Mouse (Mus musculus) intestine, postnatal 0 days (tissue): Measurements from ENCODE around the gene Asb2. TPM values are rescaled to one million over a fixed set of nuclear protein-coding genes. Genes with fewer than 3 reads are reported as not detected.

ENCODE experiments used
- ATAC-seq: fragments of 200-750 bp; cut with Nextera tagmentation; 2 replicates; pipeline ENCODE4 v1.8.0; 2017; ENCODE audit warnings: mild to moderate bottlenecking, moderate TSS enrichment, moderate library complexity
- H3K27ac ChIP-seq: fragments of 300-500 bp; sonication (generic); 2 replicates; pipeline ENCODE4 v1.5.1; 2014; ENCODE audit warnings: mild to moderate bottlenecking, low read depth, low read length, moderate library complexity
- H3K27me3 ChIP-seq: fragments of 300-500 bp; sonication (generic); replicated peaks from 2 replicates; pipeline ENCODE4 v1.6.1; 2014; ENCODE audit warnings: low read length, mixed read lengths; ENCODE audit not compliant: control insufficient read depth, insufficient read depth
- H3K36me3 ChIP-seq: fragments of 300-500 bp; sonication (generic); 2 replicates; pipeline ENCODE4 v1.6.1; 2014; ENCODE audit warnings: mild to moderate bottlenecking, moderate library complexity; ENCODE audit not compliant: control insufficient read depth, insufficient read depth
- H3K4me1 ChIP-seq: fragments of 300-500 bp; sonication (generic); replicated peaks from 2 replicates; pipeline ENCODE4 v1.6.1; 2014; ENCODE audit warnings: antibody characterized with exemption, low read length, mixed read lengths; ENCODE audit not compliant: control insufficient read depth, insufficient read depth
- H3K4me2 ChIP-seq: fragments of 300-500 bp; sonication (generic); replicated peaks from 2 replicates; pipeline ENCODE4 v1.6.1; 2014; ENCODE audit warnings: low read depth, mild to moderate bottlenecking, moderate library complexity
- H3K4me3 ChIP-seq: fragments of 300-500 bp; sonication (generic); 2 replicates; pipeline ENCODE4 v1.5.1; 2014; ENCODE audit warnings: low read depth, low read length
- H3K9ac ChIP-seq: fragments of 300-500 bp; sonication (generic); 2 replicates; pipeline ENCODE4 v1.6.1; 2014; ENCODE audit warnings: mild to moderate bottlenecking, low read depth, low read length
- H3K9me3 ChIP-seq: fragments of 300-500 bp; sonication (generic); 2 replicates; pipeline ENCODE4 v1.6.1; 2016; ENCODE audit warnings: mixed run types; ENCODE audit not compliant: control insufficient read depth
- CTCF ChIP-seq: sonication (generic); IDR thresholded peaks from 2 replicates; pipeline ENCODE4 v1.5.1; 2016; ENCODE audit warnings: low read depth, mild to moderate bottlenecking, control low read depth, antibody characterized with exemption, moderate library complexity
- WGBS: fragments of 180-500 bp; shearing (Covaris S2); extraction: QIAGEN DNeasy Blood & Tissue Kit; methylation state at CpG from one replicate; pipeline ENCODE4 v1.1.7; 2014; 5-methylcytosine and 5-hydroxymethylcytosine counted together
- polyA plus RNA-seq: library from polyadenylated mRNA; unstranded; fragments of >200 nt; fragmentation: Nextera tagmentation; extraction: Ambion mirVana; gene quantifications from 2 replicates; pipeline ENCODE4 v1.2.1, GENCODE M21; 2015

Gene Asb2
- polyA plus RNA-seq, 1 experiment from 2014 or later = 15.1 TPM

DNA sequence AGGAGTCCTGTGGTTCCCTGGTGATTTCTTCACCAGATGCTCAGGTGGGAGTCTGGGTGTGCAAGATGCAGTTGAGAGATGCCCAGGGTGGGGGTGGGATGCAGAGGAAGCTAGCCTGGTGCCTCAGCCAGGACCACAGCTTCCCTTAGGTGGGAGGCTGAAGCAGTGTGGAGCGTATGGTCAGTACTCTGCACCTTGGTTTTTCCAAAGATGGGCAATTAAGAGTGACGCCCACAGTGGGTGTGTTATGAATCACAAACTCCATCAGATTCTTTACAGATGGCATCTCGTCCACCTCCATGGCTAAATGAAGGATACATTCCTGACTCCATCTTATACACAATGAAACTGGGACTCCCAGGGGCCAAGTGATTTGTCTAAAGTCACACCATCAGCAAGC lies 83.6 kb downstream of the Asb2 start:
- Histone ChIP-seq H3K4me3 (no peak overlapping the region), H3K9me3 (no peaks in the 10 kb centered on the region), H3K9ac (no peak overlapping the region), H3K4me2 (no peak overlapping the region), H3K36me3 (no peaks in the 10 kb centered on the region), H3K27me3 (no peaks in the 10 kb centered on the region), H3K4me1 (no peaks in the 10 kb centered on the region), H3K27ac (no peak overlapping the region)
- WGBS = 84% methylated on average over 3 of the region's 3 CpGs
- no peak for ATAC-seq
- no peak for TF ChIP-seq CTCF

Other genes with a start within 250 kb of the Asb2 start
- 0.44 and 0.51 TPM in 2 replicates for gene Prima1, start 113.9 kb downstream of the Asb2 start, polyA plus RNA-seq
- not detected in 2 replicates for gene Fam181a, start 45.0 kb downstream of the Asb2 start, polyA plus RNA-seq
- 1.8 and 2.3 TPM in 2 replicates for gene Otub2, start 32.7 kb upstream of the Asb2 start, polyA plus RNA-seq
- gene 9330161L09Rik, start 51.8 kb upstream of the Asb2 start, polyA plus RNA-seq = 0.35 TPM in 1 of 2 replicates, not detected in the other
- gene Ddx24, start 69.8 kb upstream of the Asb2 start, polyA plus RNA-seq = 84.6 and 106 TPM in 2 replicates
- 79.3 and 84.8 TPM in 2 replicates for gene Ifi27, start 78.2 kb upstream of the Asb2 start, polyA plus RNA-seq
- 86.6 and 95.5 TPM in 2 replicates for gene Ifi27l2a, start 87.7 kb upstream of the Asb2 start, polyA plus RNA-seq
- gene Ifi27l2b, start 101.2 kb upstream of the Asb2 start, polyA plus RNA-seq = 505 and 529 TPM in 2 replicates
- 0.56 and 0.65 TPM in 2 replicates for gene Ppp4r4, start 176.3 kb upstream of the Asb2 start, polyA plus RNA-seq